Mouse (Mus musculus): ENCODE measurements at regions not wholly inside any gene's neighbourhood (a gene's known extent, or its start where the extent isn't known, plus 50 kb on each side); places are given as distances from the start of the nearest gene placed in this dataset.

DNA sequence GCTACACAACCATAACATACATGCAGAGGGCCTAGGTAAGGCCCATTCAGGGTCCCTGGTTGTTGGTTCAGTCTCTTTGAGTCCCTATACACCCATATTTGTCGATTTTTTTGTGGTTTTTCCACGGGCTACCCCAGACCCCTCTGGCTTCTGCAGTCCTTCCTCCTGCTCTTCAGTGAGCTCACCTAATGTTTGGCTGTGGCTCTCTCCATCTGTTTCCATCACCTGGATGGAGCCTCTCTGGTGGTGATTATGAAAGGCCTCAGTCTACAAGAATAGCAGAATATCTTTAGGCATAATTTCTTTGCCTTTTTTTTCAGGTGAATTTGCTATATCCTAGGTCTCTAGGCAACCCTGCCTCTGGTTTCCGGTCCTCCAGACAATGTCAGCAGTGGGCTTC is 373.9 kb upstream of the Slc7a11 start:
- TF ChIP-seq EP300 (IDR thresholded peaks at IDR 0.05; ENCODE audit: insufficient read depth, low read depth, low read length) (no peak), CTCF (IDR thresholded peaks at IDR 0.05; ENCODE audit: low read depth, low read length) (no peak), POLR2A (IDR thresholded peaks at IDR 0.05; ENCODE audit: insufficient read depth, low read length) (no peak)
